Mouse (Mus musculus) E14TG2a.4 (cell line): ENCODE measurements around the gene Prkn.

Experiments used
- CTCF ChIP-seq: conservative IDR thresholded peaks from 2 replicates; pipeline ENCODE4 v1.5.1; 2014; ENCODE audit warnings: low read length
- NANOG ChIP-seq: IDR thresholded peaks from 2 replicates; pipeline ENCODE4 v1.6.1; 2014; ENCODE audit warnings: borderline replicate concordance, low read length, mixed read lengths
- POU5F1 ChIP-seq: IDR thresholded peaks from 2 replicates; pipeline ENCODE4 v1.6.1; 2014; ENCODE audit warnings: low read length, borderline replicate concordance

GRCm38 (mm10) chr17:12035386-12035785 lies 1195.2 kb downstream of the Prkn start:
- TF ChIP-seq CTCF (no peak), POU5F1 (no peak), NANOG (no peak)
